In the genomic region with DNA sequence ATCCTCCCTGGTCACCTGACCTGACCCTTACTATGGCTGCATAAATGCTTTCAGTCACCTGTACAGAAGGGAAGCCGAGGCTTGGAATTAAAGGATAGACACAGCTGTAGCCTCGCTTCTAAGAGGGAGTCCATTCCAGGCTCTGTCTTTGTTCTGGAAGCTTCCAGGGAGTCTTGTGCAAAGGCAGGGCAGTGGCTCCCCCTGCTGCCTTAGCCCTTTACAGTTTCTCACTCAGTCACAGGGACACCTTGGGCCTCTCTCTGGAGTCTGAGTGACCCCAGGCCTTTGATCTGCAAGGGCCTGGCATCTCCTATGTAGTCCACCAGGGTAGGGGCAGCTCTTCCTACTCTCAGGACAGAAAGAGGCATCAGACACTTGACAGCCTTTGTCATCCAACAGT, we compare ENCODE assay signal across 10 mouse cellular contexts. TPM values are rescaled to one million over a fixed set of nuclear protein-coding genes. Genes with fewer than 3 reads are reported as not detected.
A peak's percentile ranks its signal among the peaks of the same experiment; 100 is the strongest.
DNase-seq lines count a peak whose midpoint lies in the region; ATAC-seq and TF ChIP-seq lines count a peak whose summit lies in the region.
"Had no signal": no experiment of that assay in that cellular context is flagged by ENCODE, and none has a peak within 500 bp of the region (broad histone marks: within the 10 kb centered on the region; RNA-seq: fewer than 3 reads in every experiment).

No protein-coding gene starts in this region.

- H3K4me3 ChIP-seq in midbrain, postnatal 0 days (ENCODE audit: low read depth, low read length) = no peak overlapping the region
- no peak overlapping the region for H3K4me3 ChIP-seq in midbrain, embryonic 11.5 days (ENCODE audit: low read depth, low read length)
- no peak overlapping the region for H3K4me3 ChIP-seq in hindbrain, embryonic 12.5 days
- H3K4me3 ChIP-seq: myocyte had no signal

- no peak overlapping the region for H3K4me2 ChIP-seq in midbrain, postnatal 0 days (ENCODE audit: low read depth, low read length, poor library complexity, severe bottlenecking)
- H3K4me2 ChIP-seq in midbrain, embryonic 11.5 days = no peak overlapping the region
- H3K4me2 ChIP-seq in hindbrain, embryonic 12.5 days (replicated peaks) = no peak overlapping the region

- 60% methylated on average over 2 of the region's 2 CpGs for WGBS in midbrain, postnatal 0 days
- WGBS in midbrain, embryonic 11.5 days = 67% methylated on average over 2 of the region's 2 CpGs
- WGBS in hindbrain, embryonic 12.5 days = 59% methylated on average over 2 of the region's 2 CpGs

- ATAC-seq in midbrain, postnatal 0 days (ENCODE audit: low FRiP score) = no peak
- no peak for ATAC-seq in midbrain, embryonic 11.5 days (ENCODE audit: low FRiP score)
- 0 out of 4 replicates have a peak, but pooled peaks have one; percentile 12 to 35 for ATAC-seq in hematopoietic stem cell, adult 5-6 weeks (replicated peaks in 1 of 2; ENCODE audit: insufficient read depth in 1 of 2, low FRiP score in 2 of 2, low TSS enrichment in 1 of 2, low read depth in 1 of 2, poor library complexity in 2 of 2, severe bottlenecking in 2 of 2)
- ATAC-seq in hindbrain, embryonic 12.5 days (ENCODE audit: low FRiP score) = no peak

- H3K9ac ChIP-seq in midbrain, postnatal 0 days (replicated peaks; ENCODE audit: low read length, poor library complexity, severe bottlenecking) = no peak overlapping the region
- H3K9ac ChIP-seq in midbrain, embryonic 11.5 days (ENCODE audit: low read length) = no peak overlapping the region
- H3K9ac ChIP-seq in hindbrain, embryonic 12.5 days = no peak overlapping the region

- TF ChIP-seq CTCF in midbrain, postnatal 0 days (IDR thresholded peaks at IDR 0.05) = peak; percentile 68

- peaks cover 29% of the 10 kb centered on the region for H3K27me3 ChIP-seq in midbrain, postnatal 0 days (ENCODE audit: insufficient read depth, low read length)
- H3K27me3 ChIP-seq in midbrain, embryonic 11.5 days (ENCODE audit: control insufficient read depth, insufficient read depth, low read length) = peaks cover 24% of the 10 kb centered on the region
- H3K27me3 ChIP-seq in hindbrain, embryonic 12.5 days = peaks cover 50% of the 10 kb centered on the region

- no peak overlapping the region for H3K27ac ChIP-seq in midbrain, postnatal 0 days (ENCODE audit: low read depth, low read length)
- H3K27ac ChIP-seq in midbrain, embryonic 11.5 days (ENCODE audit: low read depth, low read length) = no peak overlapping the region
- no peak overlapping the region for H3K27ac ChIP-seq in hindbrain, embryonic 12.5 days

- no peaks in the 10 kb centered on the region; the same call in 1 of the 2 replicates for H3K4me1 ChIP-seq in midbrain, postnatal 0 days (ENCODE audit: insufficient read depth, low read length)
- H3K4me1 ChIP-seq in midbrain, embryonic 11.5 days (ENCODE audit: control insufficient read depth, insufficient read depth, low read length) = no peaks in the 10 kb centered on the region
- H3K4me1 ChIP-seq in hindbrain, embryonic 12.5 days = peaks cover 8% of the 10 kb centered on the region

- H3K36me3 ChIP-seq in midbrain, postnatal 0 days (ENCODE audit: insufficient read depth, low read length) = no peaks in the 10 kb centered on the region
- no peaks in the 10 kb centered on the region for H3K36me3 ChIP-seq in midbrain, embryonic 11.5 days (ENCODE audit: control insufficient read depth, insufficient read depth, low read length)
- H3K36me3 ChIP-seq in hindbrain, embryonic 12.5 days = no peaks in the 10 kb centered on the region

- no peaks in the 10 kb centered on the region for H3K9me3 ChIP-seq in midbrain, postnatal 0 days (ENCODE audit: low read length)
- H3K9me3 ChIP-seq in midbrain, embryonic 11.5 days (ENCODE audit: control insufficient read depth, low read length) = no peaks in the 10 kb centered on the region
- no peaks in the 10 kb centered on the region for H3K9me3 ChIP-seq in hindbrain, embryonic 12.5 days (replicated peaks)

- DNase-seq in cerebellum, postnatal 10 days = peak; percentile 45 to 51
- DNase-seq in cerebellum, adult 8-10 months = no peak
- peak; percentile 37 for DNase-seq in midbrain, postnatal 0 days (ENCODE audit: low spot score)
- no peak for DNase-seq in midbrain, embryonic 11.5 days (ENCODE audit: low spot score, missing footprints)
- peak; percentile 53 for DNase-seq in lung, postnatal 25 days (ENCODE audit: low spot score)
- no peak for DNase-seq in ovary, postnatal 10 days (ENCODE audit: low spot score)

RNA-seq across cellular contexts. Expression of a gene that starts 1.4 kb away (rescaled TPM):
- total RNA-seq in midbrain, postnatal 0 days (2014; rRNA removed) = 19.9 and 26.3 TPM in 2 replicates
- 20.9 and 22.0 TPM in 2 replicates for polyA plus RNA-seq in midbrain, postnatal 0 days (2015; fragmentation: Nextera tagmentation; extraction: Ambion mirVana)
- 6.0 and 7.6 TPM in 2 replicates for polyA plus RNA-seq in midbrain, embryonic 11.5 days (2014; fragmentation: Nextera tagmentation; extraction: Ambion mirVana)
- not detected in 2 replicates for total RNA-seq in hematopoietic stem cell, adult 5-6 weeks (2017)
- 7.3 and 9.7 TPM in 2 replicates for polyA plus RNA-seq in hindbrain, embryonic 12.5 days (2016; fragmentation: Nextera tagmentation; extraction: Ambion mirVana)
- total RNA-seq: common myeloid progenitor, adult 5-6 weeks had no signal

RNA-seq across cellular contexts. Expression of a gene that starts 58.8 kb away (rescaled TPM):
- total RNA-seq in midbrain, postnatal 0 days (2014; rRNA removed) = 1.9 and 3.6 TPM in 2 replicates
- polyA plus RNA-seq in midbrain, postnatal 0 days (2015; fragmentation: Nextera tagmentation; extraction: Ambion mirVana) = 1.8 TPM in 2 replicates
- 2.3 and 3.2 TPM in 2 replicates for polyA plus RNA-seq in midbrain, embryonic 11.5 days (2014; fragmentation: Nextera tagmentation; extraction: Ambion mirVana)
- 1.9 and 10.8 TPM in 2 replicates for total RNA-seq in hematopoietic stem cell, adult 5-6 weeks (2017)
- 4.0 and 4.7 TPM in 2 replicates for polyA plus RNA-seq in hindbrain, embryonic 12.5 days (2016; fragmentation: Nextera tagmentation; extraction: Ambion mirVana)

Comparison
In these comparisons a context has a peak if more than half of its experiments do, and no peak if none do; other contexts are left out.
1. DNase-seq: peak in cerebellum, postnatal 10 days (2 of 2), midbrain, postnatal 0 days (single experiment) and lung, postnatal 25 days (single experiment); none in cerebellum, adult 8-10 months (single experiment), midbrain, embryonic 11.5 days (single experiment) and ovary, postnatal 10 days (single experiment).
2. ATAC-seq: peak in hematopoietic stem cell, adult 5-6 weeks (2 of 2); none in midbrain, postnatal 0 days (single experiment), midbrain, embryonic 11.5 days (single experiment) and hindbrain, embryonic 12.5 days (single experiment).